Mouse (Mus musculus) layer of hippocampus, adult 9-10 months (tissue): ENCODE measurements around the gene Zic2.

ENCODE experiments used
- DNase-seq: peaks from one replicate; pipeline ENCODE4 v3.0.0; 2022; ENCODE audit warnings: low spot score

Gene Zic2

DNA sequence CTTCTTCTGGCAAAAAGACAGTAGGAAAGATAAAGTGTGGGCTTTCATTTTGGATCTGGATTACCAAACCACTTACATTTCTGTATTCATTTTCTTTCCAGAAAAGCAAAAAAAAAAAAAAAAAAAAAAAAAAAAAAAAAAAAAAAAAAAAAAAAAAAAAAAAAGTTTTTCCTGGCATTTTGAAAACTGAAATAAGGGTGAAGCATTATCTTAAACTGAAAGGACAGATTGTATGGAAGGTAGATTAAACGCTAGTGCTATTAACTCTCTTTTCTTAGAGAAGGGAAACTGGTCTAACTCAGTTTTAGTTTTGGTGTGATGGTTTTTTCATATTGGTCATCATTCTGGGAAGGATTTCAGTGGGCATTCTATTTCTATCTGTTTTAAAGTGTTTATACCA, 16.8 kb downstream of the Zic2 start:
- DNase-seq = no peak

DNA sequence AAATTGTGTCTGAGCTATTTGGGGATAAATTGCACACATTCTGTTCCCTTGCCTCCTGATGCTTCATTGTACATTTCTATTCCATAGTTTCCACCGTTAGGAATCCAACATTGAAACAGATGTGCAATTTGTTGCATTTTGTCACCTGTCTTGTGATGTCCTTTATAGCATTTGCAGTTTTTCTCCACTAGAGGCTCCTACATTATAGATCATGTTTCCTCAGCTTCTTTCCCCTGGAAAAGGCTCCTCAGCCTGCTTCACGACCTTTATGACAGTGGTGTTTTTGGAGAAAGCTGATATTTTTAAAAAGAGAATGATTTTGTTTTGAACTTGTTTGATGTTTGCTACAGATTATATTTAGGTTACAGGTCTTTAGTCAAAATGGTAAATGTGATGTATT, 33.8 kb downstream of the Zic2 start:
- no peak for DNase-seq

DNA sequence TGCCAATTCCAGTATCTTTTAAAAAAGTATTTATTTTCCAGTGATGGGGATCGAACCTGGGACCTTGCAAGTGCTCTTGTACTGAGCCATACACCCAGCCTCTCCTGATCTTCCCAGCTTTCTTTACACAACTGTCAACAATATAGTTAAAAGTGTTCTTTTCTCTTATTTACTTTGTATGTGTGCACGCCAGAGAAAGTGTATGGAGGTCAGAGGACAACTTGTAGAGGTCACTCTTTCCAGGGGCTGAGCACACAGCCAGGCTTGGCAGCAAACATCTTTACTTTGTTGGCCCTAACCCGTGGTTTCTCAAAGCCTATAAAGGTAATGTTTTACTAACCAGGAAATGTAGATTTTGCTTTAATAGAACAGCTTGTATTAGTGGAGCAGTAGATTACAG, 36.3 kb downstream of the Zic2 start:
- DNase-seq = no peak

DNA sequence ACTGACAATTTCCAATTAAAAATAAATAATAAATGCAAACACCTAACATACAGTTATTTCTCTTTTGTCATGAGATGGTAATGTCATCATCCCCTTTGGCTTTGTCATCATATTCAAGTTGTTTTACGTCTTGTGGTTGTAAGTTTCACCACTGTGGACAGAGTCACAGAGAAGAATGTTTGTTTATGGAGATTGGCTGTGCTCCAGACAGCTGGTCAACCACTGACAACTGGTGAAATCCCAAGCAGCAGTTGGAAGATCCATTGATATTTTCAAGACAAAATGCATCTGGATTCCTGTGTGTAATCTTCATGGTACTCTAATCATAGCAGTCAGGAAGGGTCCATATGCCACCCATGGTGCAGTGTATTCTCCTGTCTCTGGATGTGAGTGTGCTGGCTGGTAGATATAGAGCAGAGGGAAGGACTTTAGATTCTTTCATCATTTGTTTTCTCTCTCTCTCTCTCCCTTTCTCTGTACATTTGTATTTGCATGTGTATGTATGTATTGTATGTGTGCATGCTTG, 38.3 kb downstream of the Zic2 start:
- DNase-seq = no peak

DNA sequence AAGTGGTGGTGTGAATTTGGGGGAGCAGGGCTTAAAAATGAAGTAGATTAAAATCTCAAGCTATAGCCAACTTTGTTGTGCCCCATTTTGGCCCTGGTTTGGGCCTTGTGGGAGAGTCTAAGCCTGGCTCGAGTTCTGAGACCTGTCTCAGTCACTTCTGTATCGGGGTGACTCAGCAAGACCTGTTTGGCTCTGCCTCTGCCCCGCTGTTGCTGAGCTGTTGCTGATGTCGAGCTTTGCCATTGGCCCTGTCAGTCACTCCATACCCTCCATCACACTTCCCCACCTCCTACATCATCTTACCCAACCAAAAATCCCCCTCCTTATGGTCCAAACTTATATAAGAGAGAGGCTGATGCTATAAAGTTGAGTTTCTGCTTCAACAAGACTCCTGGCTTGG, 53.2 kb downstream of the Zic2 start:
- no peak for DNase-seq
